Mouse (Mus musculus) thymus, adult 2 months (tissue): ENCODE results near the gene Dda1. TPM values are rescaled to one million over a fixed set of nuclear protein-coding genes. Genes with fewer than 3 reads are reported as not detected.

Source experiments
- DNase-seq: peaks from one replicate; pipeline ENCODE4 v3.0.0; 2021
- H3K27ac ChIP-seq: fragments of 200-500 bp; 2 replicates; pipeline ENCODE4 v1.5.1; 2012; ENCODE audit warnings: low read length, control low read depth; ENCODE audit not compliant: control insufficient read depth, insufficient read depth
- H3K27me3 ChIP-seq: fragments of 200-500 bp; 2 replicates; pipeline ENCODE4 v1.6.1; 2012; ENCODE audit warnings: mild to moderate bottlenecking, low read length, moderate library complexity, mixed read lengths; ENCODE audit not compliant: control insufficient read depth, insufficient read depth
- H3K36me3 ChIP-seq: fragments of 200-500 bp; 2 replicates; pipeline ENCODE4 v1.6.1; 2012; ENCODE audit warnings: mild to moderate bottlenecking, low read length, moderate library complexity; ENCODE audit not compliant: control insufficient read depth, insufficient read depth
- H3K4me1 ChIP-seq: fragments of 200-500 bp; replicated peaks from 2 replicates; pipeline ENCODE4 v1.6.1; 2012; ENCODE audit warnings: low read length; ENCODE audit not compliant: control insufficient read depth, insufficient read depth
- H3K4me3 ChIP-seq: fragments of 200-500 bp; 2 replicates; pipeline ENCODE4 v1.5.1; 2012; ENCODE audit warnings: mild to moderate bottlenecking, low read length, control low read depth, moderate library complexity; ENCODE audit not compliant: control insufficient read depth, insufficient read depth
- CTCF ChIP-seq: fragments of 200-500 bp; IDR thresholded peaks from 2 replicates; pipeline ENCODE4 v1.5.1; 2012; ENCODE audit warnings: mild to moderate bottlenecking, control low read depth, low read length, moderate library complexity, borderline replicate concordance; ENCODE audit not compliant: control insufficient read depth, poor library complexity, insufficient read depth; ENCODE audit errors: extremely low read depth
- POLR2A ChIP-seq: fragments of 200-500 bp; IDR thresholded peaks from 2 replicates; pipeline ENCODE4 v1.6.1; 2012; ENCODE audit warnings: mild to moderate bottlenecking, low read length, control low read depth, moderate library complexity; ENCODE audit not compliant: control insufficient read depth, poor library complexity, insufficient read depth; ENCODE audit errors: extremely low read depth
- WGBS: fragments of 180-500 bp; shearing (Covaris S2); methylation state at CpG from one replicate; pipeline ENCODE4 v1.1.7; 2018; 5-methylcytosine and 5-hydroxymethylcytosine counted together
- polyA plus RNA-seq: library from polyadenylated mRNA; depleted of rRNA; stranded (reverse); fragments of >200 nt; gene quantifications from 2 replicates; pipeline ENCODE4 v1.2.3, GENCODE M21; 2012

Dda1 gene
- polyA plus RNA-seq, 1 experiment, result 216 TPM

- H3K4me1 ChIP-seq, result peaks cover 21% of the 10 kb centered on the region
- no peak overlapping the region for H3K27ac ChIP-seq
- no peaks in the 10 kb centered on the region for H3K27me3 ChIP-seq
- no peak overlapping the region for H3K4me3 ChIP-seq
- no peak for TF ChIP-seq CTCF
- no peak for TF ChIP-seq POLR2A
- WGBS, result 98% methylated on average over 17 of the region's 17 CpGs
- DNase-seq, result no peak
- peaks cover 19% of the 10 kb centered on the region for H3K36me3 ChIP-seq
Observed at GRCm38 (mm10) chr8:71471861-71472260, 2.9 kb downstream of the Dda1 start.

DNA sequence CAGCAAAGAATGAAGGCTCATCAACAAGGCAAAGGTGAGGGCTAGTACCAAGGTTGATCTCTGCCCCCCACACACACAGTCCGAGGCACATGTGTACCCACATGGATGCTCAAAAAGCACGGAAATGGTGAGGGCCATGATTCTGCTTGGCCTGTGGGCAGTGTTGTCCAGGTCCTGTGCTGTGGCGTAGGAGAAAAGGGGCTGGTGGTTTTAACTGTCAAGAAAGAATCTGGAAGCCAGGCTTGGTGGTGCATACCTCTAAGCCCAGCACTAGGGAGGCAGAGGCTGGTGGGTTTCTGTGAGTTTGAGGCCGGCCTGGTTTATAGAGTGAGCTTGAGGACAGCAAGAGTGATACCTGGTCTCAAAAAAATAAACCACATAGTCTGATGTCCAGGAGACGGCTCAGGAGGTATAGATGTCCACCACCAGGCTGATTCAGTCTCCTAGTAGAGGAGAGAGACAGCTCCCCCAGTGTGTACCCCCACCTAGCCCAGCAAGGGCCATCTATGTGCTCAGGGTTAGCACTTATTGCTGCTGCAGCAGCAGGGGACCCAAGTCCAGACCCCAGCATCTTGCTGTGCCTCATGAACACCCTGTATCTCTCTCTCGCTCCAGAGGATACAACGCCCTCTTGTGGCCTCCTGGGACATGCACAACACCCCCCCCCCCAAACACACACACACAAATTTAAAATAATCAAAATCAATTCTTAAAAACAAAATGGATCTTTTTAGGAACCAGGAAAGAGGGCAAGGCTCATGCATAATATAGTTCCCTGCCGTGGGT lies 3.8 kb downstream of the Dda1 start:
- Histone ChIP-seq H3K4me1 (peaks cover 30% of the 10 kb centered on the region), H3K36me3 (peaks cover 19% of the 10 kb centered on the region), H3K4me3 (no peak overlapping the region), H3K27ac (no peak overlapping the region), H3K27me3 (no peaks in the 10 kb centered on the region)
- WGBS, result 97% methylated on average over 8 of the region's 8 CpGs
- no peak for DNase-seq
- TF ChIP-seq CTCF (no peak), POLR2A (no peak)

- Histone ChIP-seq H3K4me1 (peaks cover 30% of the 10 kb centered on the region), H3K27ac (no peak overlapping the region), H3K4me3 (no peak overlapping the region), H3K27me3 (no peaks in the 10 kb centered on the region), H3K36me3 (peaks cover 19% of the 10 kb centered on the region)
- TF ChIP-seq POLR2A, result no peak
- no peak for TF ChIP-seq CTCF
- no peak for DNase-seq
- WGBS, result 98% methylated on average over 18 of the region's 18 CpGs
Observed at GRCm38 (mm10) chr8:71474344-71474743, 5.3 kb downstream of the Dda1 start.

DNA sequence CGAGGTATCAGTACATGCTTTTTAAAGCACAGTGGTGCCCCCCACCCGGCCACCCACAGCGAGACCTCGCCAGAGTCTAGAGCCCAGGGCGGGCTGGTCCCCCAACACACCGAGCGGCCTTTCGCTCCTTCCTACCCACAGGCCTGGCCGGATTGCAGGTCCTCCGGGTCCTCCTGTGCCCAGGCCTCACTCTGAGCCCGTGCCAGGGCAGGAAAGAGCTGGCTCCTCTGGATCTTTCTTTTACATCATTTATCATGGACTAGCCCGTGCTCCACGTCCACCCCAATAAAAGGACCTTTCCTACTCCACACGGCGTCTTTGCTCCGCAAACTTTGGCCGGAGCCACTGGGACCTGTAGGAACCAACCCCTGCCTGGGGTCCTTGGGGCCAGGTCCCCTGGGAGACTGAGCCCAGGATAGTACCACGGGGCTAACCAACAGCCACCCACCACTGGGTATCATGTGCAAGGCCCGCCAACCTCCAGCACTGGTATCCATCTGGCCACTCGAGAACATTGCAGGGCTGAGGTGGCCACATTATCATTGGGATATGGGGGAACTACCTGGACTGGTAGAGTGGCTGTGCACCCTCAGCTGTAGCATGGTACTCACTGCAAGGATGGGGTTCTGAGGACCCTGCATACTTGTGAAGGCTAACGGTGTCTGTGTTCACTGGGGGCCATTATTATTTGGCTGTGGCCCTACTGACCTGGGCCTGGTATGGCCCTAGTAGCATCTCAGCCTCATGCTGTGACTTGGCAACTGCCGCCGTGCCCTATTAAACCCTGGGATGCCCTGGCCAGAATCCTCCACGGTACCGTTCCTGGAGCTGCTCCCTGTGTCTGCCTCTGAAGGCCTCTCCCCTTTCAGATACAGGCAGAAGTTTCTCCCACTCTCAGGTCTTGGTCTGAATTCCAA lies 6.0 kb downstream of the Dda1 start:
- Histone ChIP-seq H3K36me3 (peaks cover 19% of the 10 kb centered on the region), H3K27ac (no peak overlapping the region), H3K27me3 (no peaks in the 10 kb centered on the region), H3K4me3 (no peak overlapping the region), H3K4me1 (peaks cover 24% of the 10 kb centered on the region)
- TF ChIP-seq CTCF, result no peak
- TF ChIP-seq POLR2A, result no peak
- 96% methylated on average over 25 of the region's 25 CpGs for WGBS
- no peak for DNase-seq

DNA sequence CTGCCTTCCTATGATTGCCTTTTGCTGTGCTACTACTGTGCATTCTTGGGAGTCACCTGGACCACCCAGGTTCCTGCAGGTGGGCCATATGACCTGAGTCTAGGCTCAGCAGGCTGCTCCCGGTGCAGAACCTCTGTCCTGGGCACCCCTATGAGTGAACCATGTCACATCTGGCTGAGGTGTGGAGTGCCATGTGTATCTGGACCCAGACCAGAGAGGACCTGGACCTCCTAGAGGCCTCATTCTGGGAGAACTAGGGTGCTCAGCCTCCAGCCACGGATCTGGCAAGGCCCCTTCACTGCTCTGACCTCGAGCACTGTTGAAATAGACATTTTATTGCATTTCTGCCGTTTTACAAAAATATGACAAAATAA lies 6.7 kb downstream of the Dda1 start:
- 40% methylated on average over 4 of the region's 4 CpGs for WGBS
- no peak for DNase-seq
- no peaks in the 10 kb centered on the region for H3K27me3 ChIP-seq
- peak overlapping the region; percentile 70; the same call in 1 of the 2 replicates for H3K4me3 ChIP-seq
- no peak overlapping the region for H3K27ac ChIP-seq
- peaks cover 17% of the 10 kb centered on the region for H3K4me1 ChIP-seq
- TF ChIP-seq POLR2A, result no peak
- TF ChIP-seq CTCF, result no peak
- H3K36me3 ChIP-seq, result peaks cover 19% of the 10 kb centered on the region

GRCm38 (mm10) chr8:71476099-71476940 lies 7.3 kb downstream of the Dda1 start:
- Histone ChIP-seq H3K27ac (no peak overlapping the region), H3K36me3 (peaks cover 19% of the 10 kb centered on the region), H3K4me1 (peaks cover 15% of the 10 kb centered on the region), H3K4me3 (peak overlapping the region; percentile 70), H3K27me3 (no peaks in the 10 kb centered on the region)
- DNase-seq, result peak; percentile 78
- 1% methylated on average over 113 of the region's 121 CpGs for WGBS
- TF ChIP-seq CTCF (peak; percentile 43; the same call in 1 of the 2 replicates), POLR2A (no peak)
